Mouse (Mus musculus) kidney, postnatal 0 days (tissue): ENCODE measurements around the gene Plekhh2. TPM values are rescaled to one million over a fixed set of nuclear protein-coding genes. Genes with fewer than 3 reads are reported as not detected.

ENCODE experiments used
- ATAC-seq: fragments of 200-750 bp; cut with Nextera tagmentation; replicated peaks from 2 replicates; pipeline ENCODE4 v1.8.0; 2017; ENCODE audit warnings: low read depth, moderate number of reproducible peaks, moderate TSS enrichment, moderate library complexity; ENCODE audit not compliant: low FRiP score
- DNase-seq: peaks from one replicate; pipeline ENCODE4 v3.0.0-alpha.2; 2016; ENCODE audit warnings: low spot score
- H3K27ac ChIP-seq: fragments of 300-500 bp; sonication (generic); 2 replicates; pipeline ENCODE4 v1.5.1; 2014; ENCODE audit warnings: mild to moderate bottlenecking
- H3K27me3 ChIP-seq: fragments of 300-500 bp; sonication (generic); 2 replicates; pipeline ENCODE4 v1.6.1; 2014; ENCODE audit warnings: low read length, mixed read lengths; ENCODE audit not compliant: insufficient read depth
- H3K36me3 ChIP-seq: fragments of 300-500 bp; sonication (generic); 2 replicates; pipeline ENCODE4 v1.6.1; 2014; ENCODE audit warnings: low read length, mixed read lengths; ENCODE audit not compliant: insufficient read depth
- H3K4me1 ChIP-seq: fragments of 300-500 bp; sonication (generic); replicated peaks from 2 replicates; pipeline ENCODE4 v1.6.1; 2014; ENCODE audit warnings: antibody characterized with exemption, low read length, mixed read lengths; ENCODE audit not compliant: insufficient read depth
- H3K4me2 ChIP-seq: fragments of 300-500 bp; sonication (generic); 2 replicates; pipeline ENCODE4 v1.6.1; 2014; ENCODE audit warnings: mild to moderate bottlenecking, low read length, moderate library complexity, mixed read lengths
- H3K4me3 ChIP-seq: fragments of 300-500 bp; sonication (generic); replicated peaks from 2 replicates; pipeline ENCODE4 v1.5.1; 2014; ENCODE audit warnings: low read depth, low read length
- H3K9ac ChIP-seq: fragments of 300-500 bp; sonication (generic); 2 replicates; pipeline ENCODE4 v1.6.1; 2014; ENCODE audit warnings: low read depth, low read length
- H3K9me3 ChIP-seq: fragments of 300-500 bp; sonication (generic); replicated peaks from 2 replicates; pipeline ENCODE4 v1.6.1; 2016; ENCODE audit warnings: low read length, inconsistent platforms, mixed read lengths
- CTCF ChIP-seq: IDR thresholded peaks from 2 replicates; pipeline ENCODE4 v1.5.1; 2016; ENCODE audit warnings: antibody characterized with exemption, low read depth, mild to moderate bottlenecking, moderate library complexity
- WGBS: fragments of 180-500 bp; shearing (Covaris S2); extraction: QIAGEN DNeasy Blood & Tissue Kit; methylation state at CpG from one replicate; pipeline ENCODE4 v1.1.7; 2014; 5-methylcytosine and 5-hydroxymethylcytosine counted together
- polyA plus RNA-seq: library from polyadenylated mRNA; unstranded; fragments of >200 nt; fragmentation: Nextera tagmentation; extraction: Ambion mirVana; gene quantifications from 2 replicates; pipeline ENCODE4 v1.2.1, GENCODE M21; 2015

The Plekhh2 gene
- polyA plus RNA-seq, 1 experiment from 2014 or later, result 6.1 TPM

DNA sequence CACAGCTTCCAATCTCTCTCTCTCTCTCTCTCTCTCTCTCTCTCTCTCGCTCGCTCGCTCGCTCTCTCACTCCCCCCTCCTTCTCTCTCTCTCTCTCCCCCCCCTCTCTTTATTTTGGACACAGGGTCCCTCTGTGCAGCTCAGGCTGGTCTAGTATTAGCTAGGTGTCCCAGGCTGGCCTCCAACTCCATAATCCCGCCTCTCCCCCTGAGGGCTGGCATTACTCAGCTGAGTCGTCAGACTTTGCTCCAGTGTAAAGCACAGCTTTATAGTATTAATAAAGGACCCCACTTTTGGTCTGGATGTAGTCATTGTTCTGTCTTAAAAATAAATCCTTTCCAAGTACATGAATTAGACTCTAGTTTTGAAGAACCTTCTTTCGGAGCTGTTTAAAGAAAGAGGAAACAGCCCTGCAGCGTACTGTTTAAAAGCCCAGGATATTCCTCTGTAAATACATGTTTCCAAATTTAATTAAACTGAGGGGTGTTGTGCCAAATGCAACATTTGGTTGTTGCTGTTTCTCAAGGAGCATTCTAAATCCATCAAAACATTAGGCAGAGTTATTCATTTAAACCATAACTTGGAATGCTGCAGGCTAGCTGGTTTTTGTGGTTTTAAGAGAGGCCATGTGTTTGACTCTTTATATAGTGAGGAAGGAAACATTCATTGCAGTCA is 70.2 kb downstream of the Plekhh2 start:
- no peaks in the 10 kb centered on the region for H3K27me3 ChIP-seq
- no peaks in the 10 kb centered on the region for H3K9me3 ChIP-seq
- peak overlapping the region; percentile 42; the same call in 1 of the 2 replicates for H3K27ac ChIP-seq
- no peak overlapping the region for H3K4me3 ChIP-seq
- no peak overlapping the region for H3K4me2 ChIP-seq
- 0 out of 2 replicates have a peak, but pooled peaks cover 2% of the 10 kb centered on the region for H3K36me3 ChIP-seq
- 0 out of 2 replicates have a peak overlapping the region, but pooled peaks have one; percentile 4 for H3K9ac ChIP-seq
- peaks cover 13% of the 10 kb centered on the region; the same call in 1 of the 2 replicates for H3K4me1 ChIP-seq
- TF ChIP-seq CTCF, result no peak
- peak; percentile 75 for DNase-seq
- WGBS, result 49% methylated on average over 8 of the region's 8 CpGs
- ATAC-seq, result no peak

DNA sequence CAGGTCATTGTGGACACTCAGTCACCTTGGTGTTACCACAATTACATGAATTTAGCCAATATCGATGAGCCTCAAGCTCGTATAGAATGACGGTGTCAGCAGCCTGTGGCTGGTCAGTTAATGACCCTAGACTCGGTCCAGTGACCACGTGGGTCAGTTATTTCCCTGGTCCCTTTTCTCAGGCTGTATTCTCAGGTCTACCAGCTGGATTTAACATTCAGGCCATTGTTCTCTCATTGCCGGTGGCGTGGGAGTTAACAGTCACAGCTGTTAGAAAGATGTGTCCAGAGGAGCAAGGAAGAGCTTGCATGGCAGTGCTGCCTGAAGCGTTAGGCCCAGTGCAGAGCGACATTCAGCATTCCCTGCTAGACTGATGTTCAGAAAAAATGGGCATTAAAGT is 72.4 kb downstream of the Plekhh2 start:
- ATAC-seq (no peak), DNase-seq (no peak)
- TF ChIP-seq CTCF, result no peak
- no peak overlapping the region for H3K4me3 ChIP-seq
- no peak overlapping the region for H3K4me2 ChIP-seq
- no peaks in the 10 kb centered on the region for H3K36me3 ChIP-seq
- no peaks in the 10 kb centered on the region for H3K9me3 ChIP-seq
- H3K27me3 ChIP-seq, result no peaks in the 10 kb centered on the region
- 32% methylated on average over 9 of the region's 9 CpGs for WGBS
- peaks cover 13% of the 10 kb centered on the region; the same call in 1 of the 2 replicates for H3K4me1 ChIP-seq
- no peak overlapping the region for H3K9ac ChIP-seq
- H3K27ac ChIP-seq, result no peak overlapping the region

DNA sequence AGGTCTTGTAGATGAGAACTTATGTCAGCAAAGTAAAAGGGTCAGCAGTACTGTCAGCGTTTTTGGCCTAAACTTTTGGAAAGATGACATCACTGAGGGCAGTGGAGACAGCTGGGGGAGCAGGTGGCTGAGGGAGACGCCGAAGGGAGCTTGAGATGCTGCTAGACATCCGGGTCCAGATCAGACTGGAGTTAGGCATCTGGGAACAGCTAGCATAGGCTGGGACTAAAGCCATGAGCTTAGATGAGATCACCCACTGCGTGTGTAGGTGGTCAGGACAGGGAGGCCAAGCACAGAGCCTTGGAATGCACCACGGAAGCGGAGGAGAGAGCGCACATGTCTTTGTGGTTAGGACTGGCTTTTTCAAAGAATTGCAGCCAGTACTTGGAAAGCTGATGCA is 73.4 kb downstream of the Plekhh2 start:
- no peak overlapping the region for H3K9ac ChIP-seq

DNA sequence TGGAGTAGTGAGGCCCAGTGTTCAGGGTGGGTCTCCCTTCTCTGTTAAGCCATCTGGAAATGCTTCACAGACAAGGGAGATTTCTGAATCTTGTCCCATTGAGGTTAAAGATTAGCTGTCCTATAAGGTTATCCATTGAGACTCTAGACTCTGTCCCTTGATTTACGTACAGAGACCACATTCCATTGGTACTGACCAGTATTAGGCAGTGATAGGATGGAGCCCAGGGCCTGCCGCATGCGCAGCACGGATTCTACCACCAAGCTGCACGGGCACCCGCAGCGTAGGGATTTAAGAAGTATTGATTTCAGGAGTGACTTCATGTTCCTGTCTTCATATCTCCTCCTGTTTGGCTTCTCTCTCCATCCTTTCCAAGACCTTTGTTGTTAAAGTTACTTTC is 78.4 kb downstream of the Plekhh2 start:
- peaks cover 25% of the 10 kb centered on the region for H3K36me3 ChIP-seq
- no peak overlapping the region for H3K4me2 ChIP-seq
- H3K4me1 ChIP-seq, result no peaks in the 10 kb centered on the region
- no peaks in the 10 kb centered on the region for H3K9me3 ChIP-seq
- H3K27me3 ChIP-seq, result no peaks in the 10 kb centered on the region
- no peak for TF ChIP-seq CTCF
- ATAC-seq (peak; percentile 69; the same call in 1 of the 2 replicates), DNase-seq (no peak)
- no peak overlapping the region for H3K27ac ChIP-seq
- H3K9ac ChIP-seq, result no peak overlapping the region
- WGBS, result 85% methylated on average over 7 of the region's 7 CpGs
- no peak overlapping the region for H3K4me3 ChIP-seq

More for the DNA sequence above, 73.4 kb downstream of the Plekhh2 start:
- WGBS, result 70% methylated on average over 8 of the region's 8 CpGs
- H3K27ac ChIP-seq, result no peak overlapping the region
- no peaks in the 10 kb centered on the region for H3K27me3 ChIP-seq
- no peak for TF ChIP-seq CTCF
- H3K36me3 ChIP-seq, result 0 out of 2 replicates have a peak, but pooled peaks cover 8% of the 10 kb centered on the region
- peaks cover 10% of the 10 kb centered on the region; the same call in 1 of the 2 replicates for H3K4me1 ChIP-seq
- ATAC-seq (0 out of 2 replicates have a peak, but pooled peaks have one; percentile 23), DNase-seq (no peak)
- no peak overlapping the region for H3K4me3 ChIP-seq
- no peaks in the 10 kb centered on the region for H3K9me3 ChIP-seq
- H3K4me2 ChIP-seq, result no peak overlapping the region

DNA sequence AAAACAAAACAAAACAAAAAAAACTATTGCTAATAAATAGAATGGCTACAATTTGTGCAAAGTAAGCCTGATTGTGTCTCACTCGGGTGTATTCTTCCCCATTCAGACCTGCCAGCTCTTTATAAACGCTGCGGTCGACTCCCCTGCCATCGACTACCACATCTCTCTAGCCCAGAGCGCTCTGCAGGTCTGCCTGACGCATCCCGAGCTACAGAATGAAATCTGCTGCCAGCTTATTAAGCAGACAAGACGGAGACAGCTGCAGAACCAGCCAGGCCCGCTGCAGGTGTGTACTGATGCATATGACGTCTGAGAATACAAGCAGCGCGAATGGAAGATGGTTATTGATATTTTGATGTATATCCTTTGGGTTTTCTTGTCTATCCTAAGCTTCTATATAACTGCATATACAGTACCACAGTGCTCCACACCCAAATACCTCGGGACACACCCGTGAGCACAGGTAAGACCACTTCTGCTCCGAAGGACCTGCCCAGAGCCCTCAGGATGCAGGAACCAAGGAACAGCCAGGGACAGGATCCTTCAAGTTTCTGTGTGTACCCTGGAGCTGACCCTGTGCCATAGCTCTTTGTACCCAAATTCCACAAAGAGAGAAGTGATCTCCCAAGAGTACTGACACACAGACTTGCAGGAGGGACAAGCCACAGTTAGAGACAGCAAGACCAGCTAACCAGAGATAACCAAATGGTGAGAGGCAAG is 79.9 kb downstream of the Plekhh2 start:
- Histone ChIP-seq H3K9ac (no peak overlapping the region), H3K27ac (no peak overlapping the region), H3K27me3 (no peaks in the 10 kb centered on the region), H3K36me3 (peaks cover 25% of the 10 kb centered on the region), H3K4me2 (no peak overlapping the region), H3K4me1 (no peaks in the 10 kb centered on the region), H3K9me3 (no peaks in the 10 kb centered on the region), H3K4me3 (no peak overlapping the region)
- DNase-seq, result no peak
- ATAC-seq, result no peak
- no peak for TF ChIP-seq CTCF
- WGBS, result 90% methylated on average over 16 of the region's 16 CpGs

DNA sequence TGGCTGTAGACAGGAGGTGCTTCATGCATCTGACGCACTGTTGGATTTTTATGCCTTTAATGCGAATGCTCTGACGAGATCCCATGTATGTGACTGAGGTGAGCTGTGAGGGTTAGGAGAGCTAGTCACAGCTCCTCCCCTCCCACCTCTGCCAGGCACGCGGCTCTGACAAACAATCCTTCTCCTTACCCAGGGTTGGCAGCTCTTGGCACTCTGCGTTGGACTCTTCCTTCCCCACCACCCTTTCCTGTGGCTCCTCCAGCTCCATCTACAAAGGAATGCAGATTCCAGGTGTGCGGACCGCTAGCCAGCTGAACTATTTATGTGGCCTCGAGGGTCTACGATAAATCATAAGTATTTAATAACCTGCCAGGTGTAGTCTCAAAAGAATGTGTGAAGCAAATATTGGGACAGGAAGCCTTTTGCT is 84.3 kb downstream of the Plekhh2 start:
- Histone ChIP-seq H3K9ac (no peak overlapping the region), H3K27me3 (no peaks in the 10 kb centered on the region), H3K4me2 (no peak overlapping the region), H3K36me3 (peaks cover 11% of the 10 kb centered on the region), H3K4me3 (no peak overlapping the region), H3K4me1 (no peaks in the 10 kb centered on the region), H3K27ac (no peak overlapping the region), H3K9me3 (no peaks in the 10 kb centered on the region)
- TF ChIP-seq CTCF, result no peak
- WGBS, result 44% methylated on average over 10 of the region's 10 CpGs
- DNase-seq (no peak), ATAC-seq (no peak)
